Mouse (Mus musculus) cerebellum, adult 11 months (tissue): ENCODE measurements at regions not wholly inside any gene's neighbourhood (a gene's known extent, or its start where the extent isn't known, plus 50 kb on each side); places are given as distances from the start of the nearest gene placed in this dataset.
"Not testable (repeated sequence)": the region's sequence is repeated elsewhere in the genome, so short reads cannot be mapped to it uniquely, and the experiment has no call there.

Experiments
- DNase-seq: peaks from one replicate; pipeline ENCODE4 v3.0.0; 2022

GRCm38 (mm10) chr10:126333786-126334185 lies 367.8 kb downstream of the Lrig3 start:
- DNase-seq: no peak

GRCm38 (mm10) chr10:126330305-126330969 lies 364.5 kb downstream of the Lrig3 start:
- DNase-seq: peak; percentile 73

GRCm38 (mm10) chr10:126320831-126321230 lies 354.9 kb downstream of the Lrig3 start:
- DNase-seq: no peak

GRCm38 (mm10) chr10:126319795-126320194 lies 353.8 kb downstream of the Lrig3 start:
- no peak for DNase-seq

- no peak for DNase-seq
Observed at GRCm38 (mm10) chr10:126299962-126300361, 334.0 kb downstream of the Lrig3 start.

GRCm38 (mm10) chr10:126298211-126298610 lies 332.2 kb downstream of the Lrig3 start:
- no peak for DNase-seq

- DNase-seq: no peak
Observed at GRCm38 (mm10) chr10:126295853-126296252, 329.9 kb downstream of the Lrig3 start.

- no peak for DNase-seq
Observed at GRCm38 (mm10) chr10:126291765-126292164, 325.8 kb downstream of the Lrig3 start.

GRCm38 (mm10) chr10:126285096-126285495 lies 319.1 kb downstream of the Lrig3 start:
- not testable (repeated sequence) for DNase-seq

GRCm38 (mm10) chr10:126270376-126270775 lies 304.4 kb downstream of the Lrig3 start:
- DNase-seq: no peak

GRCm38 (mm10) chr10:126267321-126267998 lies 301.5 kb downstream of the Lrig3 start:
- no peak for DNase-seq

- DNase-seq: no peak
Observed at GRCm38 (mm10) chr10:126257171-126257570, 291.2 kb downstream of the Lrig3 start.

- no peak for DNase-seq
Observed at GRCm38 (mm10) chr10:126254198-126254597, 288.2 kb downstream of the Lrig3 start.

- DNase-seq: no peak
Observed at GRCm38 (mm10) chr10:126249176-126249575, 283.2 kb downstream of the Lrig3 start.

- DNase-seq: no peak
Observed at GRCm38 (mm10) chr10:126243051-126243450, 277.1 kb downstream of the Lrig3 start.

- no peak for DNase-seq
Observed at GRCm38 (mm10) chr10:126239536-126239935, 273.6 kb downstream of the Lrig3 start.
